Mouse (Mus musculus) limb, embryonic 14.5 days (tissue): ENCODE measurements around the gene Kcnk13. TPM values are rescaled to one million over a fixed set of nuclear protein-coding genes. Genes with fewer than 3 reads are reported as not detected.

Experiments
- ATAC-seq: fragments of 200-750 bp; cut with Nextera tagmentation; 2 replicates; pipeline ENCODE4 v1.8.0; 2017; ENCODE audit warnings: low read depth, moderate number of reproducible peaks, moderate TSS enrichment; ENCODE audit not compliant: low FRiP score
- DNase-seq: peaks from one replicate; pipeline ENCODE4 v3.0.0-alpha.2; 2015; ENCODE audit warnings: low spot score
- H3K27ac ChIP-seq: fragments of 300-500 bp; sonication (generic); replicated peaks from 2 replicates; pipeline ENCODE4 v1.5.1; 2014; ENCODE audit warnings: low read depth, mild to moderate bottlenecking, low read length, moderate library complexity, mixed read lengths
- H3K27me3 ChIP-seq: fragments of 300-500 bp; sonication (generic); 2 replicates; pipeline ENCODE4 v1.6.1; 2014; ENCODE audit warnings: low read length, mixed read lengths; ENCODE audit not compliant: control insufficient read depth, insufficient read depth
- H3K36me3 ChIP-seq: fragments of 300-500 bp; sonication (generic); 2 replicates; pipeline ENCODE4 v1.6.1; 2014; ENCODE audit warnings: mild to moderate bottlenecking, low read length, moderate library complexity, mixed read lengths; ENCODE audit not compliant: control insufficient read depth, insufficient read depth
- H3K4me1 ChIP-seq: fragments of 300-500 bp; sonication (generic); 2 replicates; pipeline ENCODE4 v1.6.1; 2014; ENCODE audit warnings: antibody characterized with exemption, low read length, mixed read lengths; ENCODE audit not compliant: control insufficient read depth, insufficient read depth
- H3K4me2 ChIP-seq: fragments of 300-500 bp; sonication (generic); replicated peaks from 2 replicates; pipeline ENCODE4 v1.6.1; 2014; ENCODE audit warnings: low read depth, mild to moderate bottlenecking, low read length, moderate library complexity; ENCODE audit not compliant: severe bottlenecking
- H3K4me3 ChIP-seq: fragments of 300-500 bp; sonication (generic); replicated peaks from 2 replicates; pipeline ENCODE4 v1.5.1; 2014; ENCODE audit warnings: low read length
- H3K9ac ChIP-seq: fragments of 300-500 bp; sonication (generic); 2 replicates; pipeline ENCODE4 v1.6.1; 2014; ENCODE audit warnings: mild to moderate bottlenecking, low read depth, low read length, moderate library complexity; ENCODE audit not compliant: severe bottlenecking
- H3K9me3 ChIP-seq: fragments of 300-500 bp; sonication (generic); 2 replicates; pipeline ENCODE4 v1.6.1; 2016; ENCODE audit warnings: low read length; ENCODE audit not compliant: control insufficient read depth
- POLR2A ChIP-seq: fragments of 200-500 bp; IDR thresholded peaks from 2 replicates; pipeline ENCODE4 v1.8.0; 2012; ENCODE audit warnings: inconsistent platforms, mild to moderate bottlenecking, moderate library complexity, borderline replicate concordance; ENCODE audit not compliant: insufficient read depth, insufficient read length; ENCODE audit errors: extremely low read depth
- WGBS: fragments of 180-500 bp; shearing (Covaris S2); extraction: QIAGEN DNeasy Blood & Tissue Kit; methylation state at CpG from one replicate; pipeline ENCODE4 v1.1.7; 2014; 5-methylcytosine and 5-hydroxymethylcytosine counted together
- polyA plus RNA-seq, 2 experiments: library from polyadenylated mRNA; depleted of rRNA in 1 of 2; stranded (reverse) in 1 of 2; unstranded in 1 of 2; fragments of >200 nt; fragmentation: Nextera tagmentation in 1 of 2; extraction: Ambion mirVana in 1 of 2; gene quantifications; 2 replicates each; pipeline versions ENCODE4 v1.2.1 to v1.2.3; 2012 to 2014

The Kcnk13 gene
- polyA plus RNA-seq, 2 experiments, result 1.7 to 2.4 TPM

- no peak overlapping the region for H3K4me3 ChIP-seq
- TF ChIP-seq POLR2A, result no peak
- no peak for ATAC-seq
- no peaks in the 10 kb centered on the region for H3K36me3 ChIP-seq
- peak; percentile 22 for DNase-seq
- no peak overlapping the region for H3K27ac ChIP-seq
- no peak overlapping the region for H3K4me2 ChIP-seq
- no peaks in the 10 kb centered on the region for H3K9me3 ChIP-seq
- peaks cover 4% of the 10 kb centered on the region; the same call in 1 of the 2 replicates for H3K4me1 ChIP-seq
- 48% methylated on average over 3 of the region's 3 CpGs for WGBS
- no peaks in the 10 kb centered on the region for H3K27me3 ChIP-seq
- H3K9ac ChIP-seq, result no peak overlapping the region
Measured at GRCm38 (mm10) chr12:100001910-100002309, 37.6 kb downstream of the Kcnk13 start.

- H3K4me2 ChIP-seq, result 0 out of 2 replicates have a peak overlapping the region, but pooled peaks have one; percentile 19
- DNase-seq, result peak; percentile 77
- no peaks in the 10 kb centered on the region for H3K9me3 ChIP-seq
- no peak overlapping the region for H3K9ac ChIP-seq
- H3K27me3 ChIP-seq, result no peaks in the 10 kb centered on the region
- H3K27ac ChIP-seq, result 0 out of 2 replicates have a peak overlapping the region, but pooled peaks have one; percentile 20
- peaks cover 4% of the 10 kb centered on the region; the same call in 1 of the 2 replicates for H3K4me1 ChIP-seq
- peak; percentile 92 for ATAC-seq
- no peaks in the 10 kb centered on the region for H3K36me3 ChIP-seq
- H3K4me3 ChIP-seq, result no peak overlapping the region
- no peak for TF ChIP-seq POLR2A
- WGBS, result 13% methylated on average over 8 of the region's 8 CpGs
Measured at GRCm38 (mm10) chr12:100002914-100003587, 38.8 kb downstream of the Kcnk13 start.

GRCm38 (mm10) chr12:100005285-100005684, 41.0 kb downstream of the Kcnk13 start:
- H3K27ac ChIP-seq, result no peak overlapping the region
- no peaks in the 10 kb centered on the region for H3K27me3 ChIP-seq
- no peak for TF ChIP-seq POLR2A
- H3K4me2 ChIP-seq, result no peak overlapping the region
- ATAC-seq (no peak), DNase-seq (no peak)
- H3K36me3 ChIP-seq, result no peaks in the 10 kb centered on the region
- WGBS, result 83% methylated on average over 5 of the region's 5 CpGs
- H3K9me3 ChIP-seq, result no peaks in the 10 kb centered on the region
- H3K4me1 ChIP-seq, result peaks cover 4% of the 10 kb centered on the region; the same call in 1 of the 2 replicates
- H3K9ac ChIP-seq, result no peak overlapping the region
- no peak overlapping the region for H3K4me3 ChIP-seq

- Histone ChIP-seq H3K9me3 (no peaks in the 10 kb centered on the region), H3K4me3 (no peak overlapping the region), H3K4me2 (no peak overlapping the region), H3K9ac (no peak overlapping the region), H3K36me3 (no peaks in the 10 kb centered on the region), H3K4me1 (peaks cover 4% of the 10 kb centered on the region; the same call in 1 of the 2 replicates), H3K27me3 (no peaks in the 10 kb centered on the region), H3K27ac (no peak overlapping the region)
- TF ChIP-seq POLR2A, result no peak
- WGBS, result 58% methylated on average over 2 of the region's 2 CpGs
- DNase-seq (no peak), ATAC-seq (no peak)
Measured at GRCm38 (mm10) chr12:100006681-100007080, 42.4 kb downstream of the Kcnk13 start.

GRCm38 (mm10) chr12:100012839-100013238, 48.5 kb downstream of the Kcnk13 start:
- no peaks in the 10 kb centered on the region for H3K4me1 ChIP-seq
- DNase-seq, result no peak
- H3K9ac ChIP-seq, result no peak overlapping the region
- no peaks in the 10 kb centered on the region for H3K36me3 ChIP-seq
- ATAC-seq, result no peak
- no peak overlapping the region for H3K27ac ChIP-seq
- WGBS, result 91% methylated on average over 3 of the region's 3 CpGs
- H3K4me3 ChIP-seq, result no peak overlapping the region
- no peaks in the 10 kb centered on the region for H3K9me3 ChIP-seq
- no peak for TF ChIP-seq POLR2A
- no peaks in the 10 kb centered on the region for H3K27me3 ChIP-seq
- H3K4me2 ChIP-seq, result no peak overlapping the region

- no peak for DNase-seq
- no peak for ATAC-seq
- TF ChIP-seq POLR2A, result no peak
- Histone ChIP-seq H3K9ac (no peak overlapping the region), H3K27ac (no peak overlapping the region), H3K36me3 (no peaks in the 10 kb centered on the region), H3K4me1 (no peaks in the 10 kb centered on the region), H3K4me2 (no peak overlapping the region), H3K9me3 (no peaks in the 10 kb centered on the region), H3K27me3 (no peaks in the 10 kb centered on the region), H3K4me3 (no peak overlapping the region)
- WGBS, result 86% methylated on average over 5 of the region's 5 CpGs
Measured at GRCm38 (mm10) chr12:100015146-100015545, 50.8 kb downstream of the Kcnk13 start.
